Mouse (Mus musculus): ENCODE measurements around the gene Apba3. TPM values are rescaled to one million over a fixed set of nuclear protein-coding genes. Genes with fewer than 3 reads are reported as not detected.
A peak's percentile ranks its signal among the peaks of the same experiment; 100 is the strongest.

Apba3 gene
- polyA plus RNA-seq, 1 experiment from 2014 or later: 39.0 TPM

DNA sequence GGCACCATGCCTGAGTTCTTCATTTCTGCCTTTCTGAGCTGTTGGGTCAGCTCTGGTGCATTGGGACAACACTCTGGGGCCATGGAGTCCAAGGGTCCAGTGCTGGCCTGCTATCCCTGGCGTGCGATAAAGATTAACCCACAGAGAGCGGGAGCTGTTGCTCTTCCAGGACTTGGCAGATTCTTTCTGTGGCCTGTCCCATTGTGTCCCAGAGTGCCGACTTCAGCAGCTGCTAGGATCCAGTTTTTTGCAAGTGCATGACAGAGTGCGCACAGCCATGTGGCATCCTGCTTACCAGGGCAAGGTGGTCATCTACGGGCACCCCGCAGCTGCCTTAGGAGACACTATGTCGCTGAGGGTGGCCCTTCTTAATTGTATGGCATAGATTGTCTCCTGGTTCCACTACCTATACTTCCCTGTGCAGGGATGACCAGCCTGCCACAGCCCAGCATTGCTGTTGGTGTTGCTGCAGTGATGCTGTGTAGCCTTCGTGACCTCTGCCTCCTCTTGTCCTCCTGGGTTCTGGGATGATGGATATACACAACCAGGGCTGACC lies 33.7 kb downstream of the Apba3 start:
- no peak overlapping the region for H3K9ac ChIP-seq (ENCODE audit: low read length)
- H3K4me3 ChIP-seq (ENCODE audit: low read depth, low read length): no peak overlapping the region
- no peaks in the 10 kb centered on the region; the same call in 1 of the 2 replicates for H3K4me1 ChIP-seq (ENCODE audit: control insufficient read depth, insufficient read depth, low read length)
- H3K36me3 ChIP-seq (ENCODE audit: control insufficient read depth, insufficient read depth, low read length): no peaks in the 10 kb centered on the region
- no peak for DNase-seq (ENCODE audit: low spot score)
- no peak for ATAC-seq (ENCODE audit: insufficient read depth, low FRiP score, low TSS enrichment)
- H3K4me2 ChIP-seq (ENCODE audit: low read depth): no peak overlapping the region
- no peaks in the 10 kb centered on the region for H3K27me3 ChIP-seq (ENCODE audit: control insufficient read depth, insufficient read depth, low read length)
- H3K9me3 ChIP-seq (ENCODE audit: control insufficient read depth, low read length): no peaks in the 10 kb centered on the region
- 89% methylated on average over 9 of the region's 9 CpGs for WGBS
- no peak overlapping the region for H3K27ac ChIP-seq (ENCODE audit: low read depth, low read length)

DNA sequence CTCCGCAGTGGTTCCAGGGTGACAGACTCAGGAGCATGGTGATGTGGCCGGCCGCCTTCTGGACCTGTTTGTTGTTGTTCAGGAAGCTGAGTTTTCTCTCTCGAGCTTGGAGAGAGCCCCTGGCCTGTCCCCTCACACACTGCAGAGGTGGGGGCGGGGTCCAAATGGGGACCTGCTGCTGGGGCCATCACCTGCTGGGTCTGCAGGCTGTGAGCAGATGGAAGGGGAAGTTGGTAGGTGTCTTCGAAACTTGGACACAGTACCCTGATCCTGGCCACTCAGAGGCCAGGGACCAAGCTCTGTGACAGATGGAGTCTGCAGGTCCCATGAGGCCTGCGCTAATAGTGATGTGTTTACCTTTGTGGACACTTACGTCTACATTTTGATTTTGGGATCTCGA lies 34.6 kb downstream of the Apba3 start:
- H3K4me3 ChIP-seq (ENCODE audit: low read depth, low read length): no peak overlapping the region
- no peak overlapping the region for H3K27ac ChIP-seq (ENCODE audit: low read depth, low read length)
- H3K4me1 ChIP-seq (ENCODE audit: control insufficient read depth, insufficient read depth, low read length): no peaks in the 10 kb centered on the region; the same call in 1 of the 2 replicates
- H3K36me3 ChIP-seq (ENCODE audit: control insufficient read depth, insufficient read depth, low read length): no peaks in the 10 kb centered on the region; the same call in 1 of the 2 replicates
- 83% methylated on average over 9 of the region's 9 CpGs for WGBS
- ATAC-seq (ENCODE audit: insufficient read depth, low FRiP score, low TSS enrichment): no peak
- no peaks in the 10 kb centered on the region for H3K27me3 ChIP-seq (ENCODE audit: control insufficient read depth, insufficient read depth, low read length)
- no peak overlapping the region for H3K4me2 ChIP-seq (ENCODE audit: low read depth)
- H3K9ac ChIP-seq (ENCODE audit: low read length): no peak overlapping the region
- no peak for DNase-seq (ENCODE audit: low spot score)
- no peaks in the 10 kb centered on the region for H3K9me3 ChIP-seq (ENCODE audit: control insufficient read depth, low read length)

DNA sequence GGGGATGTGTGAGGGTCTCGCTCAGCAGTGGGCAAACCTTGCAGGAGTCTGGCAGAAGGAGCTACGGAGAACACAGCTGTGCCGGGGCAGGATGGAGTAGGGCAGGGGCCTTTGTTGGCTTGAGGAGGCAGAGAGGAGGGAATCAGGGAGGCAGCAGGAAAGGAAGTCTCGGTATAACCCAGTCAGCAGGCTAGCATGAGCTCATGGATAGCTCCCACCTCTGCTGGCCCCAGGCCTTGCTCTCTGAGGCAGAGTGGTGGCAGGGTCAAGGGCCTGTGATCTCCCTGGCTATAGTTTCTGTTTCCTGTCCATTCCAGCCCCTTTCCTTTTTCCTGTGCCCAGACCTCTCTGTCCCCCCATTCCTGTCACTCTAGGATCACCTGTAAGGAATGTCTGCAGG lies 35.5 kb downstream of the Apba3 start:
- H3K36me3 ChIP-seq (ENCODE audit: control insufficient read depth, insufficient read depth, low read length): peaks cover 8% of the 10 kb centered on the region
- 75% methylated on average over 4 of the region's 4 CpGs for WGBS
- H3K27ac ChIP-seq (ENCODE audit: low read depth, low read length): no peak overlapping the region
- no peak overlapping the region for H3K9ac ChIP-seq (ENCODE audit: low read length)
- H3K4me1 ChIP-seq (ENCODE audit: control insufficient read depth, insufficient read depth, low read length): no peaks in the 10 kb centered on the region; the same call in 1 of the 2 replicates
- no peaks in the 10 kb centered on the region for H3K9me3 ChIP-seq (ENCODE audit: control insufficient read depth, low read length)
- H3K4me2 ChIP-seq (ENCODE audit: low read depth): peak overlapping the region; percentile 14; the same call in 1 of the 2 replicates
- DNase-seq (ENCODE audit: low spot score) (no peak), ATAC-seq (ENCODE audit: insufficient read depth, low FRiP score, low TSS enrichment) (no peak)
- H3K27me3 ChIP-seq (ENCODE audit: control insufficient read depth, insufficient read depth, low read length): no peaks in the 10 kb centered on the region
- peak overlapping the region; percentile 0; the same call in 1 of the 2 replicates for H3K4me3 ChIP-seq (ENCODE audit: low read depth, low read length)

DNA sequence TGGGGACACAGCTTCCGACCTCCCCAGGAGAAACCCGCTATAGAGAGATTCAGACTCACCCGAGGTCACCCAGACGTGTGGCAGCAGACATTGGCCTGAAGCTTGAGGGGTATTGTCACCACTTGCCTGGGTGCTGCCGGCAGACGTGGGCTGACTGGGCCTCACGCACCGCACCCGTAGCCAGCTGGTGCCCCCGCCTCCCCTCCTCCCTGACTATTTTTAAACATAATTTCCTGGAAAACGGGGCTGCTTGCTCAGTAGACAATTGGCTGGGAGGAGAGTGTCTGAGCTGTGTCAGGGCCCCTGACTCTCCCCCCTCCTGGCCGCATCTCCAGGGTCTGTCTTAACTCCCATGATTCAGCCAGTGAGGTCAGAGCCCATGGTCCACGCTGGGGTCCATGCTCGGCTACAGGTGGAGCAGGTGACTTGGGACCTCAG lies 36.0 kb downstream of the Apba3 start:
- H3K9ac ChIP-seq (ENCODE audit: low read length): no peak overlapping the region
- no peaks in the 10 kb centered on the region for H3K9me3 ChIP-seq (ENCODE audit: control insufficient read depth, low read length)
- no peak for ATAC-seq (ENCODE audit: insufficient read depth, low FRiP score, low TSS enrichment)
- DNase-seq (ENCODE audit: low spot score): no peak
- peaks cover 11% of the 10 kb centered on the region for H3K36me3 ChIP-seq (ENCODE audit: control insufficient read depth, insufficient read depth, low read length)
- H3K27me3 ChIP-seq (ENCODE audit: control insufficient read depth, insufficient read depth, low read length): no peaks in the 10 kb centered on the region
- WGBS: 83% methylated on average over 14 of the region's 14 CpGs
- no peak overlapping the region for H3K4me2 ChIP-seq (ENCODE audit: low read depth)
- no peak overlapping the region for H3K4me3 ChIP-seq (ENCODE audit: low read depth, low read length)
- H3K27ac ChIP-seq (ENCODE audit: low read depth, low read length): 0 out of 2 replicates have a peak overlapping the region, but pooled peaks have one; percentile 20
- no peaks in the 10 kb centered on the region; the same call in 1 of the 2 replicates for H3K4me1 ChIP-seq (ENCODE audit: control insufficient read depth, insufficient read depth, low read length)

DNA sequence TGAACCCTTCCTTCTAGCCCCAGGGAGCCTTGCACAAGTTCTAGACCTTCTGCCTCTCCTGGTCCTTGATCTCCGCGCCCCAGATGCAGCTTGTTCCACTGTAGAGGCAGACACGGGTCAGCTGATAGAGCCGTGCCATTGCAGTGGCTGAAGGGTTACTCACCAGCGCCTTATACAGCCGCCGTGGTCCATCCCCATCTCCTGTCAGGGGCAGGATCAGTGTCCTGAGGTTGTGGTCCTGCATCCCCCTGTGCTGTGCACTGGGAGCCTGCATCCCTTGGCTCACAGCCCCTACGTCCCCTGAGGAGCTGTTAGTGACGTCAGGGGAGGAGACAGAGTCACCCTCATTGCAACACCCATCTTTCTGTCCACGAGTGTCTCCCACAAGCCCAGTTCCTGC lies 36.5 kb downstream of the Apba3 start:
- no peak for DNase-seq (ENCODE audit: low spot score)
- Histone ChIP-seq H3K36me3 (ENCODE audit: control insufficient read depth, insufficient read depth, low read length) (peaks cover 16% of the 10 kb centered on the region), H3K27ac (ENCODE audit: low read depth, low read length) (0 out of 2 replicates have a peak overlapping the region, but pooled peaks have one; percentile 20), H3K4me3 (ENCODE audit: low read depth, low read length) (no peak overlapping the region), H3K9me3 (ENCODE audit: control insufficient read depth, low read length) (no peaks in the 10 kb centered on the region), H3K27me3 (ENCODE audit: control insufficient read depth, insufficient read depth, low read length) (no peaks in the 10 kb centered on the region), H3K4me1 (ENCODE audit: control insufficient read depth, insufficient read depth, low read length) (no peaks in the 10 kb centered on the region; the same call in 1 of the 2 replicates), H3K4me2 (ENCODE audit: low read depth) (no peak overlapping the region), H3K9ac (ENCODE audit: low read length) (no peak overlapping the region)
- ATAC-seq (ENCODE audit: insufficient read depth, low FRiP score, low TSS enrichment): no peak
- WGBS: 82% methylated on average over 10 of the region's 10 CpGs

DNA sequence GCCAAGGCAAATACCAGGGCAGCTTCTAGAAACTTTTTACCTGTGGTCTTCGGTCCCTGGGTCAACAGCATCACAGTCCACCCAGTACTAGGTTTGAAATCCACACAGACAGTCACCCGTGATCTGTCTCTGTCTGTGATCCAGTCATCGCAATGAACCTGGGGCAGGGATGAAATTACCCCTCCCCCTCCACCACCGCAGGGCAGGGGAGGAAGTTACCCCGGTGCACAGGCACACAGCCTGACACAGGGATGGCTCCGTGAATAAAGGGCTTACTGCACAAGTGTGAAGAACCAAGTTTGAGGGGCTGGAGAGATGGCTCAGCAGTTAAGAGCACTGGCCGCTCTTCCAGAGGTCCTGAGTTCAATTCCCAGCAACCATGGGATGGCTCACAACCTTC lies 37.0 kb downstream of the Apba3 start:
- H3K9me3 ChIP-seq (ENCODE audit: control insufficient read depth, low read length): no peaks in the 10 kb centered on the region
- no peaks in the 10 kb centered on the region for H3K27me3 ChIP-seq (ENCODE audit: control insufficient read depth, insufficient read depth, low read length)
- H3K36me3 ChIP-seq (ENCODE audit: control insufficient read depth, insufficient read depth, low read length): peaks cover 18% of the 10 kb centered on the region
- H3K4me3 ChIP-seq (ENCODE audit: low read depth, low read length): no peak overlapping the region
- WGBS: 83% methylated on average over 7 of the region's 7 CpGs
- no peak overlapping the region for H3K9ac ChIP-seq (ENCODE audit: low read length)
- no peak for DNase-seq (ENCODE audit: low spot score)
- no peak overlapping the region for H3K4me2 ChIP-seq (ENCODE audit: low read depth)
- H3K27ac ChIP-seq (ENCODE audit: low read depth, low read length): no peak overlapping the region
- ATAC-seq (ENCODE audit: insufficient read depth, low FRiP score, low TSS enrichment): no peak
- no peaks in the 10 kb centered on the region; the same call in 1 of the 2 replicates for H3K4me1 ChIP-seq (ENCODE audit: control insufficient read depth, insufficient read depth, low read length)

- H3K36me3 ChIP-seq (ENCODE audit: control insufficient read depth, insufficient read depth, low read length): peaks cover 27% of the 10 kb centered on the region
These were observed 38.0 kb downstream of the Apba3 start for GRCm38 (mm10) chr10:81304597-81305238.

GRCm38 (mm10) chr10:81305663-81306062 lies 38.9 kb downstream of the Apba3 start:
- WGBS: 94% methylated on average over 14 of the region's 14 CpGs
- no peak overlapping the region for H3K9ac ChIP-seq (ENCODE audit: low read length)
- no peaks in the 10 kb centered on the region for H3K9me3 ChIP-seq (ENCODE audit: control insufficient read depth, low read length)
- H3K27me3 ChIP-seq (ENCODE audit: control insufficient read depth, insufficient read depth, low read length): no peaks in the 10 kb centered on the region
- no peak for DNase-seq (ENCODE audit: low spot score)
- H3K36me3 ChIP-seq (ENCODE audit: control insufficient read depth, insufficient read depth, low read length): peaks cover 33% of the 10 kb centered on the region
- H3K27ac ChIP-seq (ENCODE audit: low read depth, low read length): no peak overlapping the region
- H3K4me2 ChIP-seq (ENCODE audit: low read depth): no peak overlapping the region
- H3K4me3 ChIP-seq (ENCODE audit: low read depth, low read length): no peak overlapping the region
- ATAC-seq (ENCODE audit: insufficient read depth, low FRiP score, low TSS enrichment): no peak
- no peaks in the 10 kb centered on the region; the same call in 1 of the 2 replicates for H3K4me1 ChIP-seq (ENCODE audit: control insufficient read depth, insufficient read depth, low read length)

More at GRCm38 (mm10) chr10:81304597-81305238, 38.0 kb downstream of the Apba3 start:
- H3K27me3 ChIP-seq (ENCODE audit: control insufficient read depth, insufficient read depth, low read length): no peaks in the 10 kb centered on the region
- H3K9ac ChIP-seq (ENCODE audit: low read length): no peak overlapping the region
- H3K27ac ChIP-seq (ENCODE audit: low read depth, low read length): no peak overlapping the region
- 25% methylated on average over 7 of the region's 9 CpGs for WGBS
- H3K4me1 ChIP-seq (ENCODE audit: control insufficient read depth, insufficient read depth, low read length): no peaks in the 10 kb centered on the region; the same call in 1 of the 2 replicates
- no peak overlapping the region for H3K4me2 ChIP-seq (ENCODE audit: low read depth)
- DNase-seq (ENCODE audit: low spot score) (peak; percentile 48), ATAC-seq (ENCODE audit: insufficient read depth, low FRiP score, low TSS enrichment) (peak; percentile 51; the same call in 1 of the 2 replicates)
- no peak overlapping the region for H3K4me3 ChIP-seq (ENCODE audit: low read depth, low read length)
- no peaks in the 10 kb centered on the region for H3K9me3 ChIP-seq (ENCODE audit: control insufficient read depth, low read length)

All from neural tube, embryonic 11.5 days (tissue).